Mouse (Mus musculus): ENCODE results near the gene Crebrf.

The Crebrf gene

DNA sequence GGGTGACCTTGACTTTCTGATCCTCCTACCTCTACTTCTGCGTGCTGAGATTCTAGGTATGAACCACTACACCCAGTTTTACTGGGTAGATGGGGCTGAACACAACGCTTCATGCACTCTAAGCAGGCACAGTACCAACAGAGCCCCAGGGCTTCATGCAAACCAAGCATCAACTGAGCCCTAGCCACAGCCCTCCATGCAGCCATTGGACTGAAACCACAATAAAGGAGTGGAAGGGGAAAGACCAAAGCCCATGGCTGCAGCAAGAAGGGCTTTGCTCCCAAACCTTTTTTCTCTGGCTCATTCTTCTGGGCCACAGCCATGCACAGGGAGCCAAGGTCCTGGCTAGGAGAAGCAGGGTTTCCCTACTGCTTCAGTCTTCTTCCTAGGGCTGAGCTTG lies 97.2 kb downstream of the Crebrf start:
- no peak for ATAC-seq (ENCODE audit: insufficient number of reproducible peaks, low FRiP score, low TSS enrichment)

DNA sequence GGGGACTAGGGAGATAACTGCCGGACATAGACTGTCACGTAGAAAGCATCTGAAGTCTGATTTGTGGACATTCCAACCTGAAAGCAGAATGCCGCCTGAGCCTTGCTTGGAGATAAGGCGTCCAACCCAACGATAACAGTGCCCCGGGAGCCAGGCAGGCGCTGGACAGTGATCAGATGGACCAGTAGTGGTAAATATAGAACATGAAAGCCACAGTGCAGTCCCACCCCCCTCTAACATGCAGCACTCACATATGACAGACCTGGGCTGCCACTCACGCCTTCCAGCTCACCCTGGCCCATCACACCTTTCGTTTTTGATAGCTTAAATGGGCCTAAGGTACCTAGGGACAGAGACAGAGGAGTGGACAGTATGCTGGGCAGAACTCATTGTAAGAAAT lies 98.0 kb downstream of the Crebrf start:
- no peak for ATAC-seq (ENCODE audit: insufficient number of reproducible peaks, low FRiP score, low TSS enrichment)

DNA sequence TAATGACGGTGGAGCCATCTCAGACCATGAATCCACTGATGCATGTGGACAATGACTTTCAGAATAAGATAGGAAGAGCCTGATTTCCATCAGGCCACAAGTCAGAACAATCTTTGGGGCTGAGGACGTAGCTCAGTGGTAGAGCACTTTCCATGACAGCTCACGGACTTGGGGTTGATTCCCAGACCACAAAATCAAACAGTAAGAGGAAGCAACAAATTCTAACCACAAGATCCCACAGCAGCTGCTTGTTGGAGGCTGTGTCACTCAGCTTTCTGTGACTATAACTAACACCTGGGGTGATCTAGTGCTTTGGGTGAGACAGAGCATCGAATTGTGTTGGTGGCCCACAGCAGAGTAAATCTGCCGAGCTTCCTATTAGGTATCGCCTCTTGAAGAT lies 101.4 kb downstream of the Crebrf start:
- ATAC-seq (ENCODE audit: insufficient number of reproducible peaks, low FRiP score, low TSS enrichment): no peak

DNA sequence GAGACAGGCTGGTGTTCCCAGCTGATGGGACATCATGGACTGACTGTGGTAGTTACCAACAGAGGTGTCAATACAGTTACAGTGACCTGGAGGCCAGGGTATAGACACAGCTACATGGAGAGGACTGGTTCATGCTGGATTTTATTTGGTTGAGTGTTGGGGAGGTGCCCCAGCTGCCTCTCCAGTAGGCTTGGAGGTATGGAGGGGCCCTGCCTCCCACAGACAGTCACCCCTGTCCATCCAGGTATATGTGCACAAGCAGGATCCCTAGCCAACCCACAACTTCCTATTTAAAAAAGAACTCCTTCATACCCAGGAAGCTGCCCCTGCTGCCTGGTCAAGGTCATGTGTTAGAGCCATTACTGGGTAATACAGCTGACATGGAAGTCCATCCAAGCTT lies 102.3 kb downstream of the Crebrf start:
- ATAC-seq (ENCODE audit: insufficient number of reproducible peaks, low FRiP score, low TSS enrichment): no peak

DNA sequence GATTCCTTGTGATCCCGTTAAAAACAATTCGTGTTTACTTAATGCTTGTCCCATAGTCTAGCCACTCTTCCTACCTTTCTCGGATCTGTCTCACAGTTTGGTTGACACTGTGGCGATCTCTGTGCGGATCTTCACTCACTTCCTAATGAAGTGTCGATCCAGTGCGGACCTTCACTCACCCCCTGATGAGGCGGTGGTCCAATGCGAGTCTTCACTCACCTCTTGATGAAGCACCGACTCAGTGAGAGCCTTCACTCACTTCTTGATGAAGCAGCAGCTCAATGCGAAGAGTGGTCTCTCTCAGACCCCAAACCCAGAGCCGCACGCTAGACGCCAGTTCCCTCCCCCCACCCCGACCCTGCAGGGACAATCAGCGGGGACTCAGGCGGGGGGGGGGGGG lies 110.7 kb downstream of the Crebrf start:
- no peak for ATAC-seq (ENCODE audit: insufficient number of reproducible peaks, low FRiP score, low TSS enrichment)
